Mouse (Mus musculus): ENCODE results near the gene a. TPM values are rescaled to one million over a fixed set of nuclear protein-coding genes. Genes with fewer than 3 reads are reported as not detected.

a gene
- polyA plus RNA-seq, 1 experiment from 2014 or later, result 0.41 TPM

- Histone ChIP-seq H3K36me3 (ENCODE audit: control insufficient read depth, insufficient read depth, low read length) (no peaks in the 10 kb centered on the region), H3K27me3 (ENCODE audit: control insufficient read depth, insufficient read depth, low read length) (no peaks in the 10 kb centered on the region), H3K27ac (replicated peaks) (no peak overlapping the region), H3K4me1 (replicated peaks; ENCODE audit: control insufficient read depth, insufficient read depth) (no peaks in the 10 kb centered on the region), H3K9ac (ENCODE audit: low read length) (no peak overlapping the region), H3K9me3 (ENCODE audit: control insufficient read depth, low read length) (no peaks in the 10 kb centered on the region), H3K4me2 (replicated peaks; ENCODE audit: low read depth) (no peak overlapping the region), H3K4me3 (ENCODE audit: low read depth, low read length) (no peak overlapping the region)
- TF ChIP-seq CTCF (IDR thresholded peaks at IDR 0.05; ENCODE audit: low read depth), result no peak
- no peak for TF ChIP-seq EP300 (optimal IDR thresholded peaks at IDR 0.05)
- 76% methylated on average over 7 of the region's 7 CpGs for WGBS
- no peak for ATAC-seq (ENCODE audit: low FRiP score, low TSS enrichment)
- DNase-seq (ENCODE audit: low spot score), result no peak
These were observed 14.7 kb upstream of the a start for GRCm38 (mm10) chr2:154776496-154776895.

- TF ChIP-seq CTCF (IDR thresholded peaks at IDR 0.05; ENCODE audit: low read depth), result no peak
- no peak for TF ChIP-seq EP300 (optimal IDR thresholded peaks at IDR 0.05)
- DNase-seq (ENCODE audit: low spot score) (no peak), ATAC-seq (ENCODE audit: low FRiP score, low TSS enrichment) (no peak)
- no peak overlapping the region for H3K9ac ChIP-seq (ENCODE audit: low read length)
- H3K9me3 ChIP-seq (ENCODE audit: control insufficient read depth, low read length), result no peaks in the 10 kb centered on the region
- no peaks in the 10 kb centered on the region for H3K27me3 ChIP-seq (ENCODE audit: control insufficient read depth, insufficient read depth, low read length)
- WGBS, result 29% methylated on average over 3 of the region's 3 CpGs
- H3K4me3 ChIP-seq (ENCODE audit: low read depth, low read length), result no peak overlapping the region
- H3K36me3 ChIP-seq (ENCODE audit: control insufficient read depth, insufficient read depth, low read length), result no peaks in the 10 kb centered on the region
- H3K4me2 ChIP-seq (replicated peaks; ENCODE audit: low read depth), result no peak overlapping the region
- no peaks in the 10 kb centered on the region for H3K4me1 ChIP-seq (replicated peaks; ENCODE audit: control insufficient read depth, insufficient read depth)
- no peak overlapping the region for H3K27ac ChIP-seq (replicated peaks)
These were observed 11.6 kb upstream of the a start for GRCm38 (mm10) chr2:154779648-154780047.

- TF ChIP-seq EP300 (optimal IDR thresholded peaks at IDR 0.05), result no peak
- TF ChIP-seq CTCF (IDR thresholded peaks at IDR 0.05; ENCODE audit: low read depth), result no peak
- Histone ChIP-seq H3K9me3 (ENCODE audit: control insufficient read depth, low read length) (no peaks in the 10 kb centered on the region), H3K36me3 (ENCODE audit: control insufficient read depth, insufficient read depth, low read length) (no peaks in the 10 kb centered on the region), H3K9ac (ENCODE audit: low read length) (no peak overlapping the region), H3K27ac (replicated peaks) (no peak overlapping the region), H3K4me2 (replicated peaks; ENCODE audit: low read depth) (no peak overlapping the region), H3K4me1 (replicated peaks; ENCODE audit: control insufficient read depth, insufficient read depth) (no peaks in the 10 kb centered on the region), H3K4me3 (ENCODE audit: low read depth, low read length) (no peak overlapping the region), H3K27me3 (ENCODE audit: control insufficient read depth, insufficient read depth, low read length) (no peaks in the 10 kb centered on the region)
- DNase-seq (ENCODE audit: low spot score) (no peak), ATAC-seq (ENCODE audit: low FRiP score, low TSS enrichment) (no peak)
- WGBS, result 62% methylated on average over 4 of the region's 4 CpGs
These were observed 8.8 kb upstream of the a start for GRCm38 (mm10) chr2:154782361-154782760.

GRCm38 (mm10) chr2:154782856-154783650 lies 8.1 kb upstream of the a start:
- no peak for ATAC-seq (ENCODE audit: low FRiP score, low TSS enrichment)
- no peak for DNase-seq (ENCODE audit: low spot score)
- Histone ChIP-seq H3K36me3 (ENCODE audit: control insufficient read depth, insufficient read depth, low read length) (no peaks in the 10 kb centered on the region), H3K4me3 (ENCODE audit: low read depth, low read length) (no peak overlapping the region), H3K9me3 (ENCODE audit: control insufficient read depth, low read length) (no peaks in the 10 kb centered on the region), H3K4me1 (replicated peaks; ENCODE audit: control insufficient read depth, insufficient read depth) (no peaks in the 10 kb centered on the region), H3K9ac (ENCODE audit: low read length) (no peak overlapping the region), H3K4me2 (replicated peaks; ENCODE audit: low read depth) (no peak overlapping the region), H3K27ac (replicated peaks) (no peak overlapping the region), H3K27me3 (ENCODE audit: control insufficient read depth, insufficient read depth, low read length) (no peaks in the 10 kb centered on the region)
- WGBS, result 64% methylated on average over 17 of the region's 17 CpGs
- TF ChIP-seq CTCF (IDR thresholded peaks at IDR 0.05; ENCODE audit: low read depth) (no peak), EP300 (optimal IDR thresholded peaks at IDR 0.05) (no peak)

GRCm38 (mm10) chr2:154785284-154785683 lies 5.9 kb upstream of the a start:
- no peaks in the 10 kb centered on the region for H3K9me3 ChIP-seq (ENCODE audit: control insufficient read depth, low read length)
- WGBS, result 61% methylated on average over 3 of the region's 3 CpGs
- no peak overlapping the region for H3K4me2 ChIP-seq (replicated peaks; ENCODE audit: low read depth)
- no peaks in the 10 kb centered on the region for H3K4me1 ChIP-seq (replicated peaks; ENCODE audit: control insufficient read depth, insufficient read depth)
- H3K9ac ChIP-seq (ENCODE audit: low read length), result no peak overlapping the region
- TF ChIP-seq EP300 (optimal IDR thresholded peaks at IDR 0.05), result no peak
- no peak for TF ChIP-seq CTCF (IDR thresholded peaks at IDR 0.05; ENCODE audit: low read depth)
- no peak for DNase-seq (ENCODE audit: low spot score)
- H3K27ac ChIP-seq (replicated peaks), result no peak overlapping the region
- H3K4me3 ChIP-seq (ENCODE audit: low read depth, low read length), result no peak overlapping the region
- no peaks in the 10 kb centered on the region for H3K36me3 ChIP-seq (ENCODE audit: control insufficient read depth, insufficient read depth, low read length)
- ATAC-seq (ENCODE audit: low FRiP score, low TSS enrichment), result no peak
- H3K27me3 ChIP-seq (ENCODE audit: control insufficient read depth, insufficient read depth, low read length), result no peaks in the 10 kb centered on the region

- 56% methylated on average over 3 of the region's 3 CpGs for WGBS
- no peak for ATAC-seq (ENCODE audit: low FRiP score, low TSS enrichment)
- H3K27ac ChIP-seq (replicated peaks), result no peak overlapping the region
- H3K36me3 ChIP-seq (ENCODE audit: control insufficient read depth, insufficient read depth, low read length), result no peaks in the 10 kb centered on the region
- no peaks in the 10 kb centered on the region for H3K27me3 ChIP-seq (ENCODE audit: control insufficient read depth, insufficient read depth, low read length)
- TF ChIP-seq CTCF (IDR thresholded peaks at IDR 0.05; ENCODE audit: low read depth) (no peak), EP300 (optimal IDR thresholded peaks at IDR 0.05) (no peak)
- DNase-seq (ENCODE audit: low spot score), result no peak
- H3K4me3 ChIP-seq (ENCODE audit: low read depth, low read length), result no peak overlapping the region
- H3K9me3 ChIP-seq (ENCODE audit: control insufficient read depth, low read length), result no peaks in the 10 kb centered on the region
- H3K4me1 ChIP-seq (replicated peaks; ENCODE audit: control insufficient read depth, insufficient read depth), result no peaks in the 10 kb centered on the region
- no peak overlapping the region for H3K9ac ChIP-seq (ENCODE audit: low read length)
- no peak overlapping the region for H3K4me2 ChIP-seq (replicated peaks; ENCODE audit: low read depth)
These were observed 5.0 kb upstream of the a start for GRCm38 (mm10) chr2:154786187-154786586.
